Mouse (Mus musculus) spleen, adult 18-20 months (tissue): ENCODE results near the gene Nsd1.
"Not testable (repeated sequence)": the region's sequence is repeated elsewhere in the genome, so short reads cannot be mapped to it uniquely, and the experiment has no call there.

ENCODE experiments used
- DNase-seq, 2 experiments: peaks; one replicate each; pipeline ENCODE4 v3.0.0; 2022; ENCODE audit warnings: mixed read lengths in 2 of 2

Gene Nsd1

GRCm38 (mm10) chr13:55209649-55210192 is at the start of gene Nsd1:
Gene Nsd1, plus strand, starts transcription at chr13:55209782.
- peak; percentile 6 to 10 for DNase-seq

- no peak for DNase-seq
Observed at GRCm38 (mm10) chr13:55162365-55162764, 47.2 kb upstream of the Nsd1 start.

- no peak for DNase-seq
Observed at GRCm38 (mm10) chr13:55163553-55163952, 46.0 kb upstream of the Nsd1 start.

- DNase-seq, result no peak
Observed at GRCm38 (mm10) chr13:55165831-55166339, 43.7 kb upstream of the Nsd1 start.

GRCm38 (mm10) chr13:55166806-55167725 is 42.5 kb upstream of the Nsd1 start:
- DNase-seq, result no peak

DNA sequence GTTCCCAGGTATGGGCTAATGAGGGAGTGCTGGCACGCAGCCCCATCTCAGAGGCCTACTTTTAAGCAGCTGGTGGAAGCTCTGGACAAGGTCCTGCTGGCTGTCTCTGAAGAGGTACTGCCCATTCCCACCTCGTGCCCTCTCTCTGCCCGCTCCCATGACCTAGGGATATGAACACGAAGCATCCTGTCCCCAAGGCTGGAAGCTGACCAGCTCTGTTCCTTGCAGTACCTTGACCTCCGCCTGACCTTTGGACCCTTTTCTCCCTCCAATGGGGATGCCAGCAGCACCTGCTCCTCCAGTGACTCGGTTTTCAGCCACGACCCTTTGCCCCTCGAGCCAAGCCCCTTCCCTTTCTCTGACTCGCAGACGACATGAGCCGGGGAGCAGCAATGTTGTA is 41.8 kb upstream of the Nsd1 start:
- DNase-seq, result no peak

- DNase-seq, result no peak
Observed at GRCm38 (mm10) chr13:55168255-55168654, 41.3 kb upstream of the Nsd1 start.

DNA sequence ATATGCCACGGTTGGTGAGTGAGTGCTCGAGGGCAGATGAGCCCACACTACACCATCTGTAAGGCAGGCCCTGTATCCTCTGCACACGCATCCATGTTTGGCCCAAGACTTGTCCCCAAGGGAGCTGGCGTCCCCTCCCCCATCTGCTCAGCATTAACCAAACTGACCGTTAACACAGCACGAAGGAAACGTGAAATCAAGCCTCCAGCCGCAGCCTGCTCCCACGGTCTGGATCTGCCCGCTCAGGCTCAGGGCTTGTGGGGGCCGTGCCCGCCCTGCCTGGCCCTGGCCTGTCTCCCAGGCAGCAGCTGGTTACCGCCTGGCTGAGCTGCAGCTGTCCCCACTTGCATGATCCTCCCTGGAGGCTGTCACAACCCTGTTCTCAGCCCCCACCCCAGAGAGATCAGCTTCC is 40.6 kb upstream of the Nsd1 start:
- peak in 1 of 2 experiments; percentile 40 for DNase-seq

DNA sequence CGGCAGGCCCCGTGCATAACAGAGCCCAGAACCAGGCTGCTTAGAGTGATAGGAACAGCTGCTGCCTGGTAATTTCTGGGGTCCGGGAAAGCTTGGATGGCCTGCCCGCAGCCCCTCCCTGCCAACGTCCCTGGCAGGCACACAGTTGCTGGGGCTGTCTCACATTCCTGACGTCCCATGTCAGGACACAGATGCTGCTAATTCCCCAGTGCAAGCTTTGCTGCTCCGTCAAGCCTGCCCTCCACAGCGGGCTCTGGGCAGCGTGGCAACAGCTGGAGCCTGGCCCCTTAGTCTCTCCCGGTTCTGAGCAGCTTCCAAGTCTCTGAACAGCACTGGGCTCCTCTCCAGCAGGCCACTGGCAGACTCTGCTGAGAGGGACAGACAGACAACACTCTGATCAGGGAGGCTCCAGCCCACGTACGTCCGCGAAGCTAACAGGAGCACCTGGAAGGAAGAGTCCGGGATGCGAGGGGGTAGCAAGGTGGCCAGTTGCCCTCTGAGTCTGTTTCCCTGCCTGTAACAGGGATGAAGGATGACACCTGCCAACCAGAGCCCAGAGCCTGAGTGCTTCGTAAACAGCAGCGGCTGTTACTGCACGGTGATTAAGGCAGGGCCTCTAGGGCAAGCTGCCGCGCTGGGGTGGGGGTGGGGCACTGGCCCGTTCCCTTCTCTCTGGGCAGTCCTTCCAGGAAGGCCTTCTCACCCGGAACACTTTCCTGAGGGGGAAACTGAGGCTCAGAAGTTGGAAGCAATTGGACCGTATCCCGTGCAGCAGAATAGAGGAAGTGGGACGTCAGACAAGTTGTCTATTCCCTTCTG is 37.9 kb upstream of the Nsd1 start:
- no peak for DNase-seq

GRCm38 (mm10) chr13:55172336-55172770 is 37.2 kb upstream of the Nsd1 start:
- DNase-seq, result no peak

- DNase-seq, result no peak
Observed at GRCm38 (mm10) chr13:55174347-55174746, 35.2 kb upstream of the Nsd1 start.

DNA sequence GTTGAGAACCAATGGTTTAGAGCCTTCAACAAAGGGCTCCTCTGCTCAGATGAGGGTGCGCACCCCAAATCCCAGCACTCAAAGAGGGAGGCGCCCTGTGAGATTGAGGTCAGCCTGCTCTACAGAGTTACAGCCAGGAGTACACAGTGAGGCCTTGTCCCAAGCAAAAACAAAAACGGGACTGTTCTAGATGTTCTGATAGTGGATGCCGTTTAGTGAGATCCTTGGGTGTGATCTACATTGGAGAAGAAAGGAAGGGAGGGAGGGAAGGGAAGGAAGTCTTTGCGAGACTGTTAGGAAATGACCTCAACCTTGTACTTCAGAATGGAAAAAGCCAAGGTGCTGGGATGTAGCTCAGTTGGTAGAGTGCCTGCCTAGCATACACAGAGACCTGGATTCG is 33.3 kb upstream of the Nsd1 start:
- DNase-seq, result no peak

DNA sequence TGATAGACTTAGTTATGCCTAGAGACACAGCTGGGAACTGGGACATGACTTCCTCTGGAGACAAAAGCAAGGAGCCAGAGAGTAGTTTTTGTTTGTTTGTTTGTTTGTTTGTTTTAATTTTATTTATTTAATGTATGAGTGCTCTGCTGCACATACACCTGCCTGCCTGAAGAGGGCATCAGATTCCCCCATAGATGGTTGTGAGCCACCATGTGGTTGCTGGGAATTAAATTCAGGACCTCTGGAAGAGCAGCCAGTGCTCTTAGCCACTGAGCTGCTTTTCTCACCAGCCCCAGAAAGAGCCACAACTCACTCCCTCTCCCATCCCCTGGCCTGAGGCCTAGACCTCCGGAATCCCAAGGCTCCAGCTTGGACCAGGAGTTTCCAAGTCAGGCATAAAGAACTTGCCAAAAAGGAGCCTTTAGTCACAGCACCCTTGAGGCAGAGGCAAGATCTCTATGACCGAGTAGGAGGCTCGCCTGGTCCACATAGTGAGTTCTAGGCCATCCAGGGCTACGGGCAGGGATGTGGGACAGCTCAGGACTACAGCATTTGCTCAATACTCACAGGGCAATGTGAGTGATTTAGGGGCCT is 31.6 kb upstream of the Nsd1 start:
- no peak for DNase-seq

- peak; percentile 37 to 71 for DNase-seq
Observed at GRCm38 (mm10) chr13:55178556-55178955, 31.0 kb upstream of the Nsd1 start.

DNA sequence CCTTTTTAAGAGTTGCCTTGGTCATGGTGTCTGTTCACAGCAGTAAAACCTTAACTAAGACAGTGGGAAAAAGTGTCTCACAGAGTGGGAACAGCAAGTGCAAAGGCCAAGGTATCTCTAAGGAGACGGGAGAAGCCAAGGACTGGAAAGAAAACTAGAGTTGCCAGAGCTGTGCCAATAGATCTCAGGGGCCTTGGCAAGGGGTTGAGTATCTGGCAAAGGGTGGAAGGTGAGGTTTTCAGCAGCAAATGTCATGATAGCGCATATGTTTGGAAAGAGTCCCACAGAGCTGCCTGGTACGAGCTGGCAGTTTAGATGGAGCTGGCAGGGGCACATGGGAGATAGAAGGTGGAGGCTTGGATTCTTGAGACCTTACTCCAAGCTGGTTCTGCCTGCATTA is 30.0 kb upstream of the Nsd1 start:
- DNase-seq, result no peak

DNA sequence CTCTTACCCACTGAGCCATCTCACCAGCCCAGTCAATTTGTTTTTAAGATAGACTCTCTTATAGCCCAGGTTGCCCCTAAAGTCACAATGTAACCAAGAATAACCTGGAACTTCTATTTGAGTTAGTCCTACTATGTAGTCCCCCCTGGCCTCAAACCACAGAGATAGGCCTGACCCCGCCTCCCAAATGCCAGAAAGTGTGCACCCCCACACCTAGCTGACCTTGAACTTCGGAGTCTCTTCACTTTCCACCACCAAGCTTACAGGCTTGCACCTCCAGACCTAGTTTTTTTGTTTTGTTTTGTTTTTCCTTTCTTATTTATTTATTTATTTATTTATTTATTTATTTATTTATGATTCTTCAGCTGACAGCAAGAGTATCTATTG is 27.8 kb upstream of the Nsd1 start:
- DNase-seq, result no peak

- peak in 1 of 2 experiments; percentile 39 for DNase-seq
Observed at GRCm38 (mm10) chr13:55182173-55182894, 27.2 kb upstream of the Nsd1 start.

GRCm38 (mm10) chr13:55183382-55183781 is 26.2 kb upstream of the Nsd1 start:
- DNase-seq, result no peak

GRCm38 (mm10) chr13:55187062-55187461 is 22.5 kb upstream of the Nsd1 start:
- not testable (repeated sequence) for DNase-seq

- DNase-seq, result no peak
Observed at GRCm38 (mm10) chr13:55189531-55190107, 20.0 kb upstream of the Nsd1 start.

- peak; percentile 84 to 88 for DNase-seq
Observed at GRCm38 (mm10) chr13:55190121-55190868, 19.3 kb upstream of the Nsd1 start.
